Mouse (Mus musculus): ENCODE measurements at regions not wholly inside any gene's neighbourhood (a gene's known extent, or its start where the extent isn't known, plus 50 kb on each side); places are given as distances from the start of the nearest gene placed in this dataset.
A peak's percentile ranks its signal among the peaks of the same experiment; 100 is the strongest.

DNA sequence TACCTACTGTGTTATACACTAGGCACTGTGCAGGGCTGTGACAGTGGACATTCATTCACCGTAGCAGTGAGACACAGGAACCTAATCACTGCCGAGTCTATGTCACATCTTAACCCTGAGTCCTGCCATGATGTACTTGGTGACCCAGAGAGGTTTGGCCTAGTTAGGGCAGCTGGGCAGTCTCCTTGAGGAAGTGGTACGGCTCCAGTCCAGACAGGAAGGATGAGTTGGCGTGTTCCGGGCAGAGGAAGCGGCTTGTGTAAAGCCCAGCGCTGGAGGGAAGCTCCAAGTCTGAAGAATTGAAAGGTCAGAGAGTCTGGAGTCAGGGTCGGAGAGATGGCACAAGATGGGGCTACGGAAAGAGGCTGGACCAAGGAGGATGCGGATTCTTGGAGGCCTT is 99.4 kb upstream of the Smim15 start:
- no peak for DNase-seq (ENCODE audit: low read depth, low spot score)

DNA sequence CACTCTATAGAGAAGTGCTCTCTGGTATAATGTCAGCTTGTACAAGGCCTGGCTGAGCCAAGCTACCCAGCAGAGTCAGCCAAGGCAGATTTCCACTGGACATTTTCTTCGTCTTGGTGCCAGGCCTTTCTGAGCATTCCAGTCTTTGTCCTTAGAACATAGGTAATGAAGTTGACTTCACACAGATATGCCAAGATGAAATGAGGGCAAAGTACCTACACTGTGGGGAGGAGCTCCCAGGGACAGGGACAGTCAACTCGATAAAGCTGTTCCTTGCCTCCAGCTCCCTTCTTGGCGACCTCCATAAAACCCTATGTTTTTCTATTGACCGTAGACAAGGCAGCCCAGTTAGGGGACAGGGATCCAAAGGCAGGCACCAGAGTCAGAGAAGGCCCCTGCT is 101.3 kb upstream of the Smim15 start:
- no peak for DNase-seq (ENCODE audit: low read depth, low spot score)

DNA sequence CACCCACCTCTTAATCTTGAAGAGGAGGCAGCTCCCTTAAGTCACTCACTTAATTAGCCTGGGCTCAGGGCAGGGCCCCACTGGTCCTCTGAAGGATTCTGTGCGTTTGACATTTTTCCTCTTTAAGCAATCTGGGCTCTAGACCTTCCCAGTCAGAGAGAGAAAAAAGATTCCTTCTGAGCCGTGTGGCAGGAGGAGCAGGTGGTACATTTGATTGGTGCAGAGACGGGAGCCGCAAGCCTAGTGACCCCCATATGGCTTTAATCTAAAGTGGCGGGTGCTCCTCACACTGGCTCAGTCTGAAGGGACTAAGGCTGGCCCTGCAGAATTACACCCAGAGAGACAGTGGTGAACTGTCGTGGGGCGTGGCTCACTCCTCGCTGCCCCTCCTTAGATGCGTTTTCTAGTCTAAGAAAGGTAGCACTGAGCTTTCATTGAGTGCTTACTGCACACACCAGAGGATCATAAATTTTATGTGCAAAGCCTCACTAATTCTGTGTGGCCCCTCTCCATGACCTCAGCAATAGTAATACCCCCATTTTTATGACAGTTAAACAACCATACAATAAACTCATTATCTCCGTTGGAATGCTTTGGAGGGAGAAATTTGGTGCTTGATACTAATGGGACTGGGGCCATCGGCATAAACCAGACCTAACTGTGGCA is 101.8 kb upstream of the Smim15 start:
- no peak for DNase-seq (ENCODE audit: low read depth, low spot score)

DNA sequence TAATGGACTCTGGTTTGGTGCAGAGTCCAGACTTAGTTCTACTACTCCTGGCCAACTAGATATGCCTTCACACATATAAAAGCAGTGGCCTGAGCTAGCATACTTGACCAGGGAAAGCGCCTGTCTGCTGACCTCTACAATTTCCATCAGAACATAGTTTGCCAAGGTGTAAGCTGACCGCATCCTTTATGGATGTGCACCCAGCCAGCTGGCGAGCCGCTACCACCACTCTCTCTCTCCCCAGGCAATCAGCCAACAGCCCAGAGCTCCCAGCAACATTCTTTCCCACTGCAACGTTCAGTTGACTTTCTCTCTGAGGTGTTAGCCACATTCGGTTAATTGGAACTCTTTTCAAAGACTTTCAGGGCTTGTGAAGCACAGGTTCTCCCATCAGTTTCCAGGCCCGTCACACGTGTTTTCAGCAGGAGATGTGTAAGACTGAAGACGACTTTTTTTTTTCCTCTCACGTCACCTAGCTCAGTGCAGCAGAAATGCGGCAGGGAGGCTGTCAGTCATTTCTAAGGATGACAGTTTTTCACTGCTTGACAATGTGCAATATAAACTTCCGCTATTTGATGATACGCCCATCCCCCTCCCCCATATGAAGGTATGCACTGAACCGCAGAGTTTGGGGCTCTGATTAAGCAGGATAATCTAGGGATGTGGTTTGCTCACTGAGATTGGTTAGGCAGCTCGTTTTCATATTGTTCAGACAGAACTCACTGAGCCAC is 104.2 kb upstream of the Smim15 start:
- no peak for DNase-seq (ENCODE audit: low read depth, low spot score)

DNA sequence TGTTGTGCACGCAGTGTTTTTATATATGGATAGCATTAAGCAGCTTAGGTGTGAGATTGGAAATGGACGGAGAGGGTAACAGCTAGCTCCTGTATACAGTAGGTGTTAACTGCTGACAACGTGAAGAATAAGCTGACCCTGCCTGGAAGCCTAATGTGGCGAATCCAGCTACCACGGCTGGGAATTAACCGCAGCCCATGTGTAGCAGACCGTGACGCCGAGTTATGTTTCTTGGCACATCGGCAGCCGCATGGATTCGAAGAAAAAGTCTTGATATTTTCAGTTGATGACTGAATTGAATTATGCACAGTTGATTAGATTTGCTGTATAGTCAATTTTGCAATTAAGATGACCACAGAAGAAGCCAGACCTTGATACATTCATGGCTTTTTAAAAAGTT is 108.6 kb upstream of the Smim15 start:
- DNase-seq (ENCODE audit: low read depth, low spot score), result no peak

DNA sequence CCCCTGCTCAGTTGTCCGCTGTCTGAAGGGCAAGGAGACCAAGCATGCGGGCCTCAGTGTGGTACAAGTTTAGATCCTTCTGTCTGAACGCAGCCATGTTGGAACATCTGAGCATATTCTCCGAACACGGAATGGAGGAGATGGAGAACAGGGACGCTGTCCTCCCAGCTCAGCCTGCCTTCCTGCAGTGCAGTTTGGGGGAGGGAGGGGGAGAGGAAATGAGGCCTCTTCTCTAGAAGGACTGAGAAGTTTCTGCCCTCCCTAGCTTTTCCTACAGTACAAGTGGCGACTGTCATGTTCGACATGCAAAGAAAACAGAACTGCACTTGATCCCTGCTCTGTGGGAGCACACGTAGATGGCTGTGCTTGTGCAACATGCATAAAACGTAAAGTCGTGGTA is 109.6 kb upstream of the Smim15 start:
- DNase-seq (ENCODE audit: low read depth, low spot score), result peak; percentile 81

DNA sequence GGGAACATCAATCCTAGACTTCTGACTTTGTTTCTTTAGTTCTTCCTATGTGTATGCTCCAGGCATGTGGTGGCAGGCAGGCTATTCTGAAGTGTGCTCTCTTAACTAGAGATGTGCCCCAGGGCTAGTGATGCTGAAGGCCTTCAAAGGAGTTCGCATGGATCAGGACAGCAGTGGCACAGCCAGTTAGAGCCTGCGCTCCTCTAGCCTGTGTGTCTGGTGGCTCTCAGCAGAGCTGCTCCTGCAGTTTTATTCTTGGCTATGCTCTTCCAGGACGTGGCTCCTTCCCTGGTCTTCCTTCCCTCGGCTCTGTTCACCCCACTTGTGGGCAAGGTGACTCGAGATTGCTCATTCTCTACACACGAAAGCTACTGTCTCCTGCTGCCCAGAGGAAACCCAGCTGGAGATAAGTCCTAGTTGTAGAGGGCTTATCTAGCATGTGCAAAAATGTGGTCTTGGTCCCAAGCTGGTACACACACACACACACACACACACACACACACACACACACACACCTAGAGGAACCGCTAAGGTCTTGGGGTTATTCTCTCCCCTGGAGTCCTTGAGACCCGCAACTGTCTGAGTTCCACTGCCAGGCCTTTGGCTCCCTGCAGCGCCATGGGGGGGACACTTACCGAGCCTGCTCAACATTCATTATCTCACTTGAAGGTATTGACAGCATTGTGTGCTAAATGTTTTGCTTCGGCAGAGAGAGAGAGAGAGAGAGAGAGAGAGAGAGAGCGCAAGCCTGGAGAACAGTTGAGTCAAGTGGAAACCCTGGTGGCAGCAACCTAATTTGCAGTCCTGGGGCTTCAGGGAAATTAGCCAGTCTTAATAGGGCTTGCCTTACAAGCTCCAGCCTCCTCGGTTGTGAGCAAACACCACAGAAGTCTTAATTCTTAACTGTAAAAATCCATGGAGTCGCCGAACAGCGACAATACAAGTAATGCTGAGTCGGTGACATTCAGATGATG is 110.4 kb upstream of the Smim15 start:
- DNase-seq (ENCODE audit: low read depth, low spot score), result peak; percentile 71

DNA sequence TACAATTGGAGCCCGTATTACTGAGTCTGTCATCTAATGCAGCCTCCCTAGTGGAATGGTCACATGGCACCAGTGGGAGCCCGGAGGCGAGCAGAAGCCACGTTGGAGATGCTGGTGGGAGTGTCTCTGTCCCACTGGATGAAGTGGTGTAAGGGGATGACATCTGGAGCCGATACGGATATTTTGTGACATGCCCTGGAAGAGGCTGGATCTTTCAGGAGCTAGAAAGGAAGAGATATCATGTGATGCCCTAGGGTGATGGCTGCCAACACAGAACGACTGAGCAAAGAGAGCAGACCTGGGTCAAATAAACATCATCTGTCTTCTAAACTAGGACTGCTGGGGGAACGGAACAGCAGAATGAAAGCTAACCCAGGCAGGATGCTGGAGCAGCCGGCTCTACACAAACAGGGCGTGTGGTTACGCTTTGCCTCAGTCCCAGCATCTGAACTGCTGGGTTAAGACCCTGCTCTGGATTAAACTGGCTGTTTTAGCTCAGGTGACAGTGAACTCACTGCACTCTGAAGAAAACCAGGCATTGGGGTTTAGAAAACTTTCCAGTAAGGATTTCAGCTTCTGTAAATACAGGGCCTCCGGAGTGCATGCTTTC is 111.7 kb upstream of the Smim15 start:
- DNase-seq (ENCODE audit: low read depth, low spot score), result no peak

DNA sequence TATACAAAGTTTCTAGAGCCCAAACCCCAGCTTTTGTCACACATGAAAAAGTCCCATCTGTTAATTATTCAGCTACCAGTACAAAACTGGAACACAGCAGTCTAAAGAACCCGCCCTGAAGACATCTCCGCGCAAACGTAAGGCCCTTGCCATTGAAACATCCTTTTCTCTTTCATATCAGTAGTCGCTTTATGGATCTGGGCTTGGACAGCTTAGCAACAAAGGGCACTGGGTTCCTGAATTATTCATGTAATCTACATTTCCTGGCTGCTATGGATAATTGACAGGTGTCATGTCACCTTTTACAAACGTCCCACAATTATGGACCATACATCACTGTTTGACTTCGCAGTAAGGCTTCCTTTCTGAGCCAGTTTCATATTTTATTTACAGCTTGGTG is 113.0 kb upstream of the Smim15 start:
- DNase-seq (ENCODE audit: low read depth, low spot score), result no peak

DNA sequence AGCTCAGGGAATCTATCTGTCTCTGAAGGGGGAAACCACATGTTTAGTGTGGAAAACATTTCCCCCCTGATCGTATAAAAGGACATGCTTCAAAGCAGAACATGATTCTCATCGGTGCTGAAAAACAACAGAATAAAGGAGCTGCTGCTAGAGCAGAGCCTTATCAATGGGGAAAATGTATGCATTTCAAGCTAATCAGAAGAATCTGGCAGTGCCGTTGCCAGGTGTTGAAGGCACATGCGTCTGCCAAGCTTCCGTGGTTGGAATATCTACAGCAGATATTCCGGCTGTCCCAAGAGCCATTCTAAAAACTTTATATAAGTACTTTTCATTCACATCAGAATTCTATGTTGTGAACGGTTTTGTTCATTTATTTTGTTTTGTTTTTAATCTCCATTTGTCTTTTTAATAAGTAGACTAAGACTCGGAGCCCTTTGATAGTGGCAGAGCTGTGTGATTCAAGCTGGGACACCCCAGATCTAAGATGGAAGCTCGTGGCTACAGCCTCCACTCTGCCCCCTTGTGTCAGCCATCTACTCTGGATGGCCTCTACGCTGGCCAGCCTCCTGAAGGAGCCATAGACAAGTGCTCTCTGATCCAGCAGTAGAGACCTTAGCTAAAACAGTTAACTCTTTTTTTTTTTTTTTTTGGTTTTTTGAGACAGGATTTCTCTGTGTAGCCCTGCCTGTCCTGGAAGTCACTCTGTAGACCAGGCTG is 116.6 kb upstream of the Smim15 start:
- DNase-seq (ENCODE audit: low read depth, low spot score), result peak; percentile 57

DNA sequence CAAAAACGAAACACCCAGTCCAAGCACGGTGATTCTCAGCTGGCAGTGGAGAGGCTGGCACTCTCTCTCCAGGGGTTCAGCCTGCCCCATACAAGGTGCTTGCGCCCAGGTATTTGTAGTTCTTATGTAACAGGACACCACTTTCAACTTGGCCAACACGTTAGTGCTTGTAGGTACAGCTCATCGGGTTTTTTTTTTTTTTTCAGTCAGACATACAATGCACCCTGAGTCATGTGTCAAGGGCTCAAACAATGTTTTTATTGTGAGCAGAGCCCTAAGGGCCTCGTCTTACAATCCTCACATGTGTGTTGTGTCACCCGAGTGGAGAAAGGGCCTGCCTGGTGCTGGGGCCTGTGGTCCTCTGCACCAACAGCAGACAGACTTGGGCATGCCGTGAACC is 118.8 kb upstream of the Smim15 start:
- DNase-seq (ENCODE audit: low read depth, low spot score), result no peak

DNA sequence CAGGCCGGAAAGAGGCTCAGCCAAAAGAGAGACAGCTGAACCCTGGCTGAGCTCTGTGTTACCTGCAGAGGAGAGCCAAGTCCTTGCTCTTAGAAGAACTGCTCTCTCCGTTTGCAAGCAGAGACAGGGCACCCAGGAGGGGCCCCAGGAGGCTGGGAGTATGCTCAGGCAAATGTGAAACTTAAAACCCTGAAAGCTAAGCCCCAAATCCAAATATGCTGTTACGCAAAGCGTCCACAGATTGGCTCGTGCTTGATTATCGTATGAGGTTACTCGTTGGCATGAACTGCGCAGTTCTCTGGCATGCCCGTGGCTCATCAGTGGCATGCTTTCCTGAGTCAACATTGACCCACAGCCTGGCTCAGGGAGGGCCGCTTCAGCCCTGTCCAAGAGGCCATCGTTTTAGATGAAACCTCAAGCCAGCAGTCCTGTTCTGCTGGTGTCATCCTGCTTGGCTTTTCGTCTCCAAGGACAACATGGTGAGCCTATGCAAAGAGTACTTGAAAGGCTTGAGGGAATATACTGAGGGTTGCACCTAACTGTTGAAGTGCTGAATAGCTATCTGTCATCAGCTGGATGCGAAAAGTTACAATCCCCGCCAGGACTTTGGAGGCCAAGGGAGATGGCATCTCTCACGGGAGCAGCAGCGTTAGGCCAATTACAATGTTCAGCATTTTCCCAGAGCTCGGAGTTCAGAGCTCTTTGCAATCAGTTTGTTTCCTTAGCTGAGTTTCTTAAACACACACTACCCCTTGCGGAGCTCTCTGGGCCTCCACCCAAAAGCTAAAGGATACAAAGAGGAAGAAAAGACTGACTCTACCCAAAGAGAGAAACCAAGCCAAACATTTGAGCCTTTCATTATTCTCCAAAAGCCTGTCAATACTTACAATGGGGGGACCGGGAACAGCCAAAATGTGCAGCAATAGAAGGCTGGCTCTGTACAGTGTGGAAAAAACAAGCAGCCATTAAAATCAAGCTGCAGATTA is 120.8 kb upstream of the Smim15 start:
- DNase-seq (ENCODE audit: low read depth, low spot score), result no peak

DNA sequence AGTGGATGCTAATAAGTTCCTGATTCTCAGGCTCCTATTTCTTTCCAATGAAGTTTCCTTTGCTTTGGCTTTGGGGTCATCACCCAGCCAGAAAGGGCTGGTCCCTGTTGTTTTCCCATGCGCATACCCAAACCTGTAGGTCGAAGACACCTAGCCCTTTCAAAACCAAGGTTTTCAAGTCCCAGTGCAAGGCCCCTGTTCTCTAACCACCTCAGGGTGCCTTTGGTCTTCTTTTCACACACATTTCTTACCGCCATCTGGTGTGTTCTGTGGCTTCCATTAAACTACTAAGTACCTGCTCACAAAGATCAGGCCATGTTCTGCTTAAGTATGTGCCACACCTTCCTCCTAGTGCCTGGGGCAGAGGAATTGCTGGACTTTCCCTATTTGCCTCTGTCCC is 124.8 kb upstream of the Smim15 start:
- peak; percentile 62 for DNase-seq (ENCODE audit: low read depth, low spot score)

DNA sequence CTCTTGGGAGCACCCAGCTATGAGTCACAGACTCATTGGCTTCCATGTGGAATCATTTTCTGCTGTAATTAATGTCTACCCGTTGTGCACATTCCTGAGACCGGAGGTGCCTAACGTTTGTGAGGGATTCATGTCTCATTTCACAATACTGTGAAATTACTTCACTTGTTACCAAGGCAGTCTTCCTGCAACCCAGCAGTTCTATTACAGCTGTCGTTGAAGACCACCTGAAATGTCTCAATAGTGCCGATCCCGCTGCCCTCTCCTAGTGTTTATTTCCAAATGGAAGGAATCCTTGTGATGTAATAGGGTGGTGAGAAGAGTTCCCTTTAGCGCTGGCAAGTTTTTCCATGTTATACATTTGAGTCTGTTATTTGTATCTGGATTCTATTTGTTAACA is 125.8 kb upstream of the Smim15 start:
- no peak for DNase-seq (ENCODE audit: low read depth, low spot score)

DNA sequence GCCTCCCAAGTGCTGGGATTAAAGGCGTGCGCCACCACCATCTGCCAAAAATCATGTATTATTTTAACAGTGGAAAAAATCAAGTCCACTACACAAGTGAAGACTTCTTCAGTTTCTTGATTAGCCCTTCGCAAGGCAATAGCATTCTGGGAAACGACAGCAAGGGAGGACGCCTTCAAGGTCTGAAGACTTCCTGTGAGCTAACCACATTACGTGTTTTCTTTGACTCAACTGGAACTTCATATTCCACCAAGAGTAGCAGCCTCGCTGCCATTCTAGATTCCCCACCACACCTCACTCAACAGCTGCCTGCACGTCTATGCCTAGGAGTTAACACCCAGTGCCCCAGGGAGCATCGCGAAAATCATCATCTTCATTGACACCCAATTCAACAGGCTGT is 126.2 kb upstream of the Smim15 start:
- no peak for DNase-seq (ENCODE audit: low read depth, low spot score)

DNA sequence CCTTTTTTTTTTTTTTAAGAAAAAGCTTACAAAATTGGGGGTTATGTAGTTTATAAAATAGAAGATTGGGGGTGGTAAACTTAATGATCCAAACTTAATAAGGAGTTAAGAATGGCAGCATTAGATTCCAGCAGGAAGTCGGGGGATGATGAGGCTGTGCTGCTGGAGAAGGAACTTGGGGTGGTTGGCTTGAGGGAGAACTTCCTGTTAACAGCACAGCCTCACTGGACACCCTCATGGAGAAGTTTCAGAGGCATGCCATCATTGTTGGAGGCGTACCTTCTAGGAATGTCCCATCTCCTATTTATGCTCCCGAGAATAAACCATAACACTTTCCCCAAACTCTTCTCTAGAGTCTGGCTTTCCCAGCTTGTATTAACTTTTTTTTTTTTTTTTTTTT is 126.7 kb upstream of the Smim15 start:
- DNase-seq (ENCODE audit: low read depth, low spot score), result no peak

DNA sequence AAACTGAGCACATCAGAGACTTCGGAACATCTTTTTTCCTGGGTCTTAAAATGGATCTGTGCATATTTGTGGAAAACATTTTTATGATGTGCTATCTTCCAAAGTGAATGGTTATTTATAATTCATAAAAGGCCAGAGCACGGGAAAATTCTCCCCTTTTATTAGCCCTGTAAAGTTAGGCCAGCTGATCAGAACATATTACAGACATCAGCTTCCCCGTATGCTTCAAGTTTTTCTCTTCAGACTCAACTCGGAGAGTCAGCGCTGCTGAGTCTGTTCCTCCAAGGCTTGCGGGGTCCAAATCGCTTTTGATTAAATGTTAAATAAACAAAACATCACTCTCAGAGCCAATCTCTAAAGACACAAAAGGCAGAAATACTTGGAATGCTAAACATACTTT is 134.1 kb upstream of the Smim15 start:
- DNase-seq (ENCODE audit: low read depth, low spot score), result no peak

DNA sequence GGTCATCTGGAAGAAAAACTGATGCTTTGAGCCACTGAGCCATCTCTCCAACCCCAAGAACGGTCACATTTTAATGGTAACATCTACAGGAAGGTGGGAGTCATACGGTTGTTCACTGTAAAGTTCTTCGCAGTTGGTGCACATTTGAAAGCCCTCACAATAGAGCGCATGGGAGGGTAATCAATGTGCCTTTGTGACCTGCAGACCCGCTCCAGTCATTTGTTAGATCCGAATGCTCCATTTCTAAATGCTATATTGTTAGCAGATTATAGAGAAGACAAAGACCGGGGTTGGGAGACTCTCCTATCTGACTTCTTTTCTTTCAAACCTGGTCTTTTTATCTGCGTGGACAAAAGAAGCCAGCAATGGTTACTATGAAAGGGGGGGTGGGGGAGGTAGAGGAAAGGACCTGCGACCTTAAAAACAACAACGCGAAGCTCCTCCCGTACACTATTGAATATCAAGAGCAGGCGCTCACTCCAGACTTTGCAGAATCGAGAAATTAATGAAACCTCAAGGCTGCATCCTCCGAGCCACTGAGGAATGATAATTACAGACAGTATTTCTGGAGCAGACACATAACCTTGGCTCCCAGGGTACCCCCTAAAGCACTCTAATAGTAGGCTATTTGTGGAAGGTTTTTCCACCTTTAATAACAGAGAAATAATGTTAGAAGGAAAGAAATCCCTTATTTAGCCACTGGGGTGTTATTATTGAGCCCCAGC is 134.7 kb upstream of the Smim15 start:
- peak; percentile 39 for DNase-seq (ENCODE audit: low read depth, low spot score)

DNA sequence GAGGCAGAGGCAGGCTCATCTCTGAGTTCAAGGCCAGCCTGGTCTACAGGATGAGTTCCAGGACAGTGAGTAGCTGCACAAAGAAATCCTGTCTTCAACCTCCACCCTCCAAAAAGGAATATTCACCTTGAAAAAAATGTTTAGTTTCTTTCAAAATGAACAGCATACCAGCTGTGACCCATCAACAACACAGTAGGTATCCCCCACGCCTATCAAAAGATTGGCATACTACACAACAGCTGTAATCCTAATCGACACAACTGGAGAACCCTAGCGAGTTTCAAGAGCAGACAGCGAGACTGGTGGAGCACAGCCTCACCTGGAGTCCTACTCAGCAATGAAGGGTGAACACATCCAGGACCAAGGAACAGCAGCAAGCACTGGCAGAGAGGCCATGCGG is 136.3 kb upstream of the Smim15 start:
- peak; percentile 91 for DNase-seq (ENCODE audit: low read depth, low spot score)
